Mouse (Mus musculus) embryo, embryonic 9.5 days (tissue): Measurements from ENCODE around the gene Cyp1b1.
A peak's percentile ranks its signal among the peaks of the same experiment; 100 is the strongest.

ENCODE experiments used
- DNase-seq: peaks from one replicate; pipeline ENCODE4 v3.0.0-alpha.2; 2017; ENCODE audit errors: extremely low spot score

Cyp1b1 gene

DNA sequence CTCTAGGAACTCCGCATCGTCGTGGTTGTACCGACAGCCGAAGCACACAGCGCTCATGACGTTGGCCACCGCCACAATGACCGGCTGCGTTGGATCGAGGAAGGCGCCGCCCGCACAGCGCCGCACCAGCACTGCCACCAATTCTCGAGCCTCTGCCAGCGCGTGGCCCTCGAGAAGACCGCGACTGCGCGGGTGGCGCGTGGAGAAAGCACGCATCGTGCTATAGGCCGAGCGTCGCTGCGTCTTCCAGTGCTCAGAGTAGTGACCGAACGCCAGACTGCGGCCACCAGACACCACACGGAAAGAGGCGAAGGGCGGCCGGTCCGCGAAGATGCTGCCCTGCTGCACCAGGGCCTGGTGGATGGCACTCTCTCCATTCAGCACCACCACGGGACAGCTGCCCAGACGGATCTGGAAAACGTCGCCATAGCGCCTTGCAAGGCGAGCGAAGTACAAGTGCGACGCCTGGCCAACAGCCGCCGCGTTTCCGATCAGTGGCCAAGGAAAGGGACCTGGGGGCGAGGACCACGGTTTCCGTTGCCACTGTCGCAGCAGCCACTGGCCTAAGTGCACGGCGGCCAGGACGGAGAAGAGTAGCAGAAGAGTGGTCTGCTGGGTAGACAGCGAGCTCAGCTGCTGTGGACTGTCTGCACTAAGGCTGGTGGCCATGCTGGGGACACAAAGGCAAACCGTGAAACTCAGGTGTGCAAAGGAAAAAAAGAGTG, 1.1 kb downstream of the Cyp1b1 start:
- DNase-seq = peak; percentile 60

DNA sequence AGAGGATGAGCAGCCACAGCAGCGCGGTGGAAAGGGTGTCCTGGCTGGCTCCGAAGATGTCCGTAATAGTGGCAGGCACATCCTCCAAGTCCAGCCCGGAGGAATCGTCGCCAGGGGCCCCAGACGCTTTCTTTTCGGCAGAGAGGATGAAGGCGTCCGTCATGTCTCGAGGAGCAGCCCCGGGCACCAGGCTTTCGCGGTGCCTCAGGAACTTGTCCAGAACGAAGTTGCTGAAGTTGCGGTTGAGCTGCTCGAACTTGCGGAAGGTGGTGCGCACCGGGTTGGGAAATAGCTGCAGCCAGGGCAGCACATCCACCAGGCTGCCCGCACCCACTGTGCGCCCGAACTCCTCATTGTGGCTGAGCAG, 1.6 kb downstream of the Cyp1b1 start:
- DNase-seq = peak; percentile 63

DNA sequence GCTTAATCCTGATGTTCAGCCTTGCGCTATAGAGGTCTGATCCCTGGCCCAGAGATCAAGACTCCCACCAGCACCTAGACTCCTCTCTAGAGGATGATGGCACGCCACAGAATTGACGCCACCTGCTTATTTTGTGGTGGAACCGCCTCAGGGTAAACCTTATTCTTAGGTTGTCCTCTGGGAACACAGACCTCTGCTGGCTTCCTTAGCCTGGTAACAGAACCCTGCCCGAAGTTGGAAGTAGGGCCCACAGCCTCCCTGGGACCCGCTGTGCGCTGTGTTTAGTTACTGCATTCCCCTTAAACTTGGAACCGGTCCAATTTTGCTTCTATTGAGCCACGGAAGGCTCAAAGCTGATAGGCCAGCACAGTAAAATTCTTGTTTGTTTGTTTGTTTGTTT, 2.3 kb downstream of the Cyp1b1 start:
- DNase-seq = peak; percentile 53

DNA sequence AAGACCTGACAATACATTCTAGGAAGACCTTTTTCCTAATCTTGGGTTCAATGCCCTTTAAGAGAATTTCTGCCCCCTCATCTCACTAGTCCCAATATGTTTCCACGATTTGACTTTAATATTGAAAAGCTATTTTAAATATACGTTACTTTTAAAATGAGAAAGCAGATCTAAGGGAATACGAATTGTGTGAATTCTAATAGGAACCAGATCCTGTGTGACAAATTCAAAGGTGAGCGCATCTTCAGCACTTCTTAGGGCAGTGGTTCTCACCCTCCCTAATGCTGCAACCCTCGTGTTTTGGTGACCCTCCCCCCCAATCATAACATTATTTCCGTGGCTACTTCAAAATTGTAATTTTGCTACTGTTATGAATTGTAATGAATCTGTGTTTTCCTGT, 2.9 kb downstream of the Cyp1b1 start:
- no peak for DNase-seq

DNA sequence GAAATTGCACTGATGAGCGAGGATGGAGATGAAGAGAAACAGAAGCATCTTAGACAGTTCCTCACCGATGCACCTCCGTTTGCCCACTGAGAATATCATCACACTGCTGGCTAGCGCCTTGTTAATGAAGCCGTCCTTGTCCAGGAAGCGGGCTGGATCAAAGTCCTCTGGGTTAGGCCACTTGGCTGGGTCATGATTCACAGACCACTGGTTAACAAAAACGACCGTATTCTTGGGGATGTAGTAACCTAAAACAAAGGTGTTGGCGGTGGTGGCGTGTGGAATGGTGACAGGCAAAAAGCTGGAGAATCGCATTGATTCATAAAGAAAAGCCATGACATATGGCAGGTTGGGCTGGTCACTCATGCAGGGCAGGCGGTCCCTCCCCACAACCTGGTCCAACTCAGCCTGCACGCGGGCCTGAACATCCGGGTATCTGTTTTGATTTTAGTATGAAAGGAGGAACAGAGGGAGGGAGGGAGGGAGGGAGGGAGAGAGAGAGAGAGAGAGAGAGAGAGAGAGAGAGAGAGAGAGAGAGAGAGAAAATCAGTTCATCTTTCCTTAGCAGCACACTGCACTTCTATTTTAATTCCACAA, 4.5 kb downstream of the Cyp1b1 start:
- peak; percentile 42 for DNase-seq

DNA sequence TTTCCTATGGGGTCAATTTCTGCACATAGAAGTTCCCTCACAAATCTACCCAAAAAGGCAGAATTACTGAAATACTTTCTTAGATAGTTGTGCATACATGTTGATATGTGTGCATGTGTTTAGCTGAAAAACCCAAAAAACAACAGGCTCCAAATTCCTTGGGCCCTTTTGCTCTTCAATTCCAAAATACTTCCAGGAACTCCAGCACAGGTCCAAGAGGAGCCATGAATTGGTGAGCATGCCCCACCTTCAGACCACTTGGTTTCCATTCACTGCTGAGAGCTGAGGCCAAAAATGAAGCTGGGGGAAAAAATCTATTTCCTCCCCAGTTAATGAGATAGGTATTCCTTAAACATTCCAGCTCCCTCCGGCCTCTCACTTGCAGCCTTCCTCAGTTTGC, 5.1 kb downstream of the Cyp1b1 start:
- DNase-seq = no peak

DNA sequence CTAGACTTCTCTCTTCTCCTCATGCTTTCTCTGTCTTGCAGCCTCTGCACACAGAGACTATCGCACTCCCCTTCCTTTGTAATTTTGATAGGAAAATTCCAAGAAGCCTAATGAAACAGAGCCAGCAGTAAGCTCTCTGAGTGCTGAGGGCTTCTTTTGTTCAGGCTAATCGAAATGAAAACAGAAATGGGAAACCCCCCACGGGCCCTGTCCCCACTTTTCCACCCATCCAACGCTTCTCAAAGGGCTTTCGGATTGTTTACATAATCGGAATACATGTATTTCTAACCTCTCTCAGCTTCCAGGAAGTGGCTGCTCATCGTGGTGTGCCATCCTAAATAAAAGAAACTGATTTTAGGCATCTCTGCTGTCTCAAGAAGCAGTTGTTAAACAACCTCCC, 6.7 kb downstream of the Cyp1b1 start:
- peak; percentile 36 for DNase-seq

DNA sequence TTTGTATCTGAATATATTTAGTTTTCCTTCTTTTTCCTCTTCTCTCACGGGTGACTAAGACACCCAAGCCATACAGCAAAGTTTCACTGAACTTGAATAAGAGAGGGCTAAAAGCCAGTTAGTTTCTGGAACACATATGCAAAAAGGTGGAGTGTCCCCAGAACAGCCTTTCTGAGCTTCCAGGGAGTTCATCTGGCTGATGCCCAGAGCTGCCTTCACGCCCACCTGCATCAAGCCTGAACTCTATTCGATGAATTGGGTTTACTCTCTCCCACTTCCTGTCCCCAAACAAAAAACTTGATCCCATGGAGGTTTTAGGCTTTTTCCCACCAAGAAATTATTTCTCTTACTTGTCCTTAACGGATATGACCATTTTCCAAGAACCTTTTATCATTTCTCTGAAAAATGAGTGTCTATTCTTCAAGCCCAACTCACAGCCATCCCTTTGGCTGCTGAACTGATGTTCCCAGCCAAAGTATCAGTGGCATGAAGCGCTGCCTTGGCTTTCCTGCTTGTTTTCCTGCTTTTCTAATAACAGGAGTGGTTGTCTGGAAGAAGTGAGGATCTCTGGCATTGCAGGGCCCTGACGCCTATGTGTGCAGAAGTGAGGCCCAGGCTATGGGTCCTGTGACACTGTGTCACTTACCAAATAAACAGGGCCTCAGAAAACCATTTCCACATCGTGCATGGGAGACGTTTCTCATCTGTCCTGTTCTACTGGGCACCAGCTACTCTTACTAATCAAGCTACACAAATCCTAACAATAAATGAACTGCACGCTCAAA, 9.0 kb downstream of the Cyp1b1 start:
- no peak for DNase-seq

DNA sequence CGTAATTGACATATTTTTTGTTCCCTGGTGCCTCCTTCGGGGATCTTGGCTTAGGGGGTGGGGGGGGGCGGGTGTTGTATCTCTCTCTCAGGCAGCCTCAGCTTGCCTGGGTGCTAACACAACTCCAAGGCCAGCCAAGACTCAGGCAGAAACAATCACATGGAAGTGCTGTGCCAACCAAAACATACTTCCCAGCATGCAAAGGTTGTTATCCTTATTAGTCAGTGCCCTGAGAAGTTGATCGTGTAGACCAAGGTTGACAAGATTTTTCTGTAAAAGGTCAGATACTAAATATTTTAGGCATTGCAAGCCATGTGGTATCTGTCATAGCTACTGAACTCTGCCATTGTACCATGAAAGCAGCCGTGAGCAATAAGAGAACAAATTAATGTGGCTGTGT, 14.0 kb downstream of the Cyp1b1 start:
- no peak for DNase-seq

DNA sequence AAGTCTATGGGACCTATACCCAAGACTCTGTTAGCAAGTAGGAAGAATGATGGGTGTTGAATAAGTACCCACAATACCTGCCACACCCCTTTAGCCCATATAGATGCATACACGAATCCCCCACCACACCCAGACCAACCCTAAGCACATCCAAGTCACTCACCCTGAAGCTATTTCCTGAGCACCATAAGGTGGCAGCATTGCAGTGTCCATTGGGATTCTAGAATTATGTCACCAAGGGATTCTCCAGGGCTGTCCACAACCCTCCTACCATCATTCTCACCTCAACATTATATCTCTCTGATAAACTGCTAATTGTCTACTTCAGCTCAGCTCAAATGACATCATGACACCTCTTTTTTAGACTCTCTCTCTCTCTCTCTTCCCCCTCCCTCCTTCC, 15.7 kb downstream of the Cyp1b1 start:
- DNase-seq = no peak

DNA sequence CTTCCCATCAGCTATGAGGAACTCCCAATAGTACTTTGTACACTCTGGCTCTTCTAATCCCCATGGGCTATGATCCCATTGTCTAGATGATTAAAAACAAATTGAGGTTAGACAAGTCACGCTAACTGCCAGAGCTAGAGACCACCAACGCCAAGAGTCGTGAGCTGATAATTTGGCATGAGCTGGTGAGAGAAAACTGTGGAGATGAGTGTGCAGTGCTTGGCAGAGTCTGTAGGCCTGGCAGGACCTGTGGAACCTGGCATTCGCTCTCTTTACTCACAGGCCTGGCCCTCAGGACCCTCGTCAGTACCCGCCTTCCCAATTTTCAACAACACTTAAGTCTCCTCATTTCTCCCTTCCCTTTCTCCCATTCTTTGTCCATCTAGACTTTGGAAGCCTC, 19.3 kb downstream of the Cyp1b1 start:
- DNase-seq = no peak

DNA sequence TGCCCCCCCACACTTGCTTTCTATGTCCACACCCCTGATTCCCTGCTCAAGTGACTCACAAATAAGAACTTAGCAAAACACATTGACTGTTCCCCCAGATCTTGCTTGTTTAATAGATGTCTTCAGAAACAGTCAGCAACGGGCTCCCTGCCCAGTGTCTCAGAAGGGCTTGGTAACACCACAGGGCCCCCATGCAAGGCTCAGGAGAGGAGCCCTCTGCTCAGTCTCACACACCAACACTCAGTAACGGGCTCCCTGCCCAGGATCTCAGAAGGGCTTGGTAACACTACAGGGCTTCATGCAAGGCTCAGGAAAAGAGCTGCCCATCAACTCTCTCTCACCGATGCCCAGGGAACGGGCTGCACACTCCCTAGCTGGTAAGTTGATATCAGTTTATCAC, 19.8 kb downstream of the Cyp1b1 start:
- DNase-seq = no peak

DNA sequence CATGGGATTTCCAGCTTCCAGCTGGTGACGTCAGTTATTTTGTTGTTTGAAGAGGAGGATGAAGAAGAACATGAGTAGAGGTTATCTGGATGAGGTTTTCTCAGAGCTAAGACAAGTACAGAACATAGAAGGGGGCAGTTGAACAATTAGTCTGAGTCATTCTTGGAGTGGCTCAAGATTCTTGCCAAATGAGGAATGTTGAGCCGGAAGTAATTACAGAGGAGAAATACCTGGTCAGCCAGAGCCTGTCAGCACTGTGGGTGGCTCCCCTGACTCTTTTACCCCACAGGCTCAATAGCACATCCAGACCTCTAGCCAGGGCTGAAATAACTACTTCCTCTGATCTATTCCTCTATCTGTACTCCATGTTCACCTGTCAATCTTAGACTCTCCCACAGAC, 44.0 kb downstream of the Cyp1b1 start:
- DNase-seq = no peak

DNA sequence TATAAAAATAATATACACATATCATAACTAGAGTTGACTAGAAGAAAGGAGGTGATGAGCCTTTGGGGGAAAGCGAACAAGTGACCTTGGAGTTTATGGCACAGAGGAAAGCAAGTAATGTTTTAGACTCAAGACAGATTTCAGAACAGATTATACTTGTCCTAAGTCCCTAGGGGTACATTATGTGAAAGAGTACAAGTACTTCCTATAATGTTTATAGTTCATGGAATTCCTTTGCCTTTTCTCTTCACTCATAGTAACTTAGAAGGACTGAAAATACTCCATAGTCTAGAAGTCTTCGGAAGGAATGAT, 50.8 kb downstream of the Cyp1b1 start:
- no peak for DNase-seq

DNA sequence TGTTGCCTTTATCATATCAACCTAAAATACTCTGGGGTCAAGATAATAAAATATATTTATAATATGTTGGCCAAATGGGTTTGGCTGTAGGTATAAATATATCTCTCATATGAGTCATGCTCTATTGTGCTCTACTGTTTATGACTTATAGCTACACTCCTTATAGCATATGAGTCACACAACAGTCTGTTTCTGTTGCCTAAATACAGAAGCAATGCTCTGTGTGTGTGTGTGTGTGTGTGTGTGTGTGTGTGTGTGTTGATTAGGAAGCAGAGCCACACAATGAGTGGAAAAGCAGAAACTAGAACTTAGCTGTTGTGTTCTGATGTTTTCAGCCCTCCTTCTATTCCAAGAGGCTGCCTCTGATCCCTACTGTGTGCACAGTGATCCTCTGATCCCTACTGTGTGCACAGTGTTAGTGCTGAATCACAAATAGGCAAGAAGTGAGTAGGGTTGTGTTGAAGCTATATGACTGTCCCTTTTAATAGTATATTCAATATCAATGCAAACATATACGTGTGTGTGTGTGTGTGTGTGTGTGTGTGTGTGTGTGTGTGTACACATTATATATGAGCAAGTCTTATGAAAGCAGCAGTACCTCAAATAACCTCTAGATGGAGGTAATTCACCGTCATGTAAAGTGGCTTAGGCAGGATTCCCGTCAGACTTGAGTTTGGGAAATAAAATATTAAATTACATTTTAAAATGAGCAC, 51.3 kb downstream of the Cyp1b1 start:
- DNase-seq = peak; percentile 51

DNA sequence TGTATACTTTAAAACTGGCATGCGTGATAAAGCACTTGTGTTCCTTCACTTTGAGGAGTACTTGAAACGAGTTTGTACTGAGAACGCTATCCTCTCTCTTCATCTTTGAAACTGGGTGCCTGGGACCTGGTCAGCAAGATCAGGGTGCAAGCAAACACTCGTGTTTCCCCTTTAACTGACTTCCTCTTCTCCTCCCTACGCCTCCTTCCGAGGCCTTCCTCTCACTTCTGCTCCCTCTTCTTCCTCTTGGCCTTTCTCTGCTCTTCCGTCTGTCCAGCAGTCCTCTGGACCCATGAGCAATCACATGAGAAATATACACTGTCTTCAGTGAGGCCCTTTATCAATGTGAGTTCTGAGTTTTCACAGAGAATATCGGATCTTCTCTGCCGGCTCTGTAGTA, 53.0 kb downstream of the Cyp1b1 start:
- DNase-seq = no peak

DNA sequence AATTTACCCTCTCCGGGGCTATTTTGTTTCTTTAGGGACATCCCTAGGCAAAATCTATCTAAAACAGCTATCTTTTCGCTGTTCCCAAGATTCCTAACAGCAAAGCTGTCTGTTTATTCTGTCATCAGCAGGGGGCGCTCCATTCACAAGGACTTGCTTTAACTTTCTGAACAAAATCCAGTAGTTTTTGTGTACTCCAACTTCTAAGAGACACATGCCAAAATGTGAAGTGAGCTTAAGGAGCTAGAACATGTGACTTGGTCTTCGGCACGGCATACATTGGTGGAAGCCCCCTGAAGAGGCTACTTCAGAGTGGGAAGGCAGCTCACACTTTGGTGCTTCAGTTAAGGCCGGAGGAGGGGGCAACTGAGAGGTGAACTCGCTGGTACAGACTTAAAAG, 53.5 kb downstream of the Cyp1b1 start:
- peak; percentile 59 for DNase-seq

DNA sequence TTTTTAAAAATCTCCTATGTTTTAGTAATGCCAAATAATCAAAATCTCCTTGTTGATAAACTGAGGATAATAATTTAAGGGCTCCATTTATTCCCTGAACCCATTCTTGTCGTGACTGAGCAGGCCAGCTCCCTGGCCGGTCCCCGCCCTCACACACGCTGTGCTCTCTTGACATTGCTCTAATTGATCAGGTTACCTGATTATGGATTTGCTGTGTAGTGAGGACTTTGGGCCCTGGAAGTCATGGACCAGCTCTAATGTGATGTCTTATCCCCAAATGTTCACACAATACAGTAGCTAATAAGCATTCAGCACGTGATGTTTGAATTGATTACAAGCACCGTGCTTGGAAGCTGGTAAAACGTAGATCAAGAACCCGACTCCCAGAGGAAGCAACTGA, 56.0 kb downstream of the Cyp1b1 start:
- DNase-seq = no peak

DNA sequence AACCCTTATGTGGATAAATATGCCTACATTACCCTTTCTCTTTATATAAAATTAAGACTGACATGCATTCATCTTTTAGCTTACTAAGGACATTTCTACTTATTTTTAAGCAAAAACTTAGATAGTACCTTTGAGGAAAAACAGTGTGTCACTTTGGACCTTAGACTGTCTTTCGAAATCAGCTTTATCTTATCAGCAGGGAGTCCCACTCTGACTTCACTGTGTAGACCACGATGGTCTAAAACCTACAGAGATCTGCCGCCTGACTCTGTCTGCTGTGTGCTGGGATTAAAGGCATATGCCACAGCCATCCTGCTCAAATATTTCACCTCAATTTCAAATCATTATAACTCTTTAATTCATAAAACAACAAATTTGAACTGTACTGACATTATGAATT, 56.4 kb downstream of the Cyp1b1 start:
- DNase-seq = no peak

DNA sequence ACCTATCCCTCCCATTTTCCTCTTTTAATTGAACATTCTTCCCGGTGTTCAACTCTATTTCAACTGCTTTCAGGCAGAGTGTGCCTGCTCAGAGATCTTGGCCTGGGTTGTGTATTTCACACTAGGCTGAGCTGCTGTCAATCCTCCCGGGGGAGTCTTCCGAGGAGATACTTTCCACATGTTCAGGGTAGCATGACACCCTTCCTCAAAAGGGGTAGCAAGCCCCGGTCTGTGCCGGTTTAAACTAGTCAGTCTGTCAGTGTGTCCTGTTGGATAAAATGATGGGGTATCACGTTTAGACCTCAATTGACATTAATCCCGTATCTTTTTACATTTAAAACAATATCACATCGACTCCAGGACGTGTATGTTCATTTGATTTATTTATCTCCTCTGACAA, 57.1 kb downstream of the Cyp1b1 start:
- DNase-seq = peak; percentile 22

DNA sequence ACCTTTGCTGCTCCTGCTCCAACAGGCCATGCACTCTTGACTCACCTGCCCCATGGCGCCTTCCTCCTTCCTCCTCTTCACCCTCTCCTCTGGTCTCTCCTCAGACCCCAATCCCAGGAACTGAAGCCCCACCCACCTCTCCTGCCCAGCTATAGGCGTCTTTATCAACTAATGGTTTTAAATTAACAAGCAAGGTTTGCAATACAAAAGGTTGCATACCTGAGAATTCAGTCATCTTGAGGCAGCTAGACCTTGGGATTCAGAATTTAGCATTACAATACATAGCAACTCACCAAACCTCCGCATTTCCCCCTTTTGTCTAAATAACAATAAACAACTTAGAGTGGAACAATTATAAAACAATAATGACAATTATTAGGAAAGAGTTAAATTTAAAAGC, 60.7 kb downstream of the Cyp1b1 start:
- no peak for DNase-seq

DNA sequence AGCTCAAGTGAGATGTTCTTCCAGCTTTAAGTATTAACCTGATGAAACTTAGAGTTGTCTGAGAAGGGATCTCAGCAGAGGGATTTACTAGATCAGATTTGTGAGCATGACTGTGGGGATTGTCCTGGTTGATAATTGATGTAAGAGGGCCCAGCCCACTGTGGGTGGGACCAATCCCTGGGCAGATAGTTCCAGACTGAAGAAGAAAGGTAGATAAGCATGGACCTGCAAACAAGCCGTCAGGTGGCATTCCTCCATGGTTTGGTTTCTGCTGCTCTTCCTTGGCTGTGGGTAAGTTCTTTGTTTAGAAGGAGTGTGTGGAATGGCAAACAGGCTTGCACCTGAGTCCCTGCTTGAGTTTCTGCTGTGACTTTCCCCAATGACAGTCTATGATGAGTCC, 61.7 kb downstream of the Cyp1b1 start:
- DNase-seq = no peak
